Mouse (Mus musculus): Measurements from ENCODE around the gene Gm3336.
A peak's percentile ranks its signal among the peaks of the same experiment; 100 is the strongest.

Gm3336 gene

GRCm38 (mm10) chr8:70718297-70718696 is at the start of gene Gm3336:
Gene Gm3336 (plus strand): TSS chr8:70718543.
- DNase-seq, result peak; percentile 58 to 65

GRCm38 (mm10) chr8:70671615-70672324 is 46.6 kb upstream of the Gm3336 start:
- no peak for DNase-seq

GRCm38 (mm10) chr8:70672325-70673078 is 45.8 kb upstream of the Gm3336 start:
- no peak for DNase-seq

GRCm38 (mm10) chr8:70673079-70673856 is 45.1 kb upstream of the Gm3336 start, which contains the start of gene Lsm4:
Gene Lsm4 (plus strand): TSS chr8:70673248.
- DNase-seq, result peak; percentile 95 to 98

- DNase-seq, result no peak
These were observed 44.2 kb upstream of the Gm3336 start for GRCm38 (mm10) chr8:70674109-70674508.

GRCm38 (mm10) chr8:70674716-70675115 is 43.6 kb upstream of the Gm3336 start:
- no peak for DNase-seq

- peak; percentile 53 to 73 for DNase-seq
These were observed 43.0 kb upstream of the Gm3336 start for GRCm38 (mm10) chr8:70675336-70675735.

GRCm38 (mm10) chr8:70677451-70678080 is 40.8 kb upstream of the Gm3336 start:
- DNase-seq, result no peak

GRCm38 (mm10) chr8:70678679-70679078 is 39.7 kb upstream of the Gm3336 start:
- no peak for DNase-seq

- no peak for DNase-seq
These were observed 38.9 kb upstream of the Gm3336 start for GRCm38 (mm10) chr8:70679404-70679803.

- DNase-seq, result no peak
These were observed 38.3 kb upstream of the Gm3336 start for GRCm38 (mm10) chr8:70680039-70680438.

GRCm38 (mm10) chr8:70681410-70681809 is 36.9 kb upstream of the Gm3336 start:
- no peak for DNase-seq

GRCm38 (mm10) chr8:70682193-70682592 is 36.1 kb upstream of the Gm3336 start:
- DNase-seq, result no peak

GRCm38 (mm10) chr8:70682692-70683091 is 35.7 kb upstream of the Gm3336 start:
- DNase-seq, result no peak

GRCm38 (mm10) chr8:70684291-70684690 is 34.1 kb upstream of the Gm3336 start:
- no peak for DNase-seq

GRCm38 (mm10) chr8:70687576-70687975 is 30.8 kb upstream of the Gm3336 start:
- DNase-seq, result no peak

- no peak for DNase-seq
These were observed 30.2 kb upstream of the Gm3336 start for GRCm38 (mm10) chr8:70688136-70688535.

GRCm38 (mm10) chr8:70689892-70690390 is 28.4 kb upstream of the Gm3336 start:
- no peak for DNase-seq

GRCm38 (mm10) chr8:70691230-70691629 is 27.1 kb upstream of the Gm3336 start:
- DNase-seq, result no peak

GRCm38 (mm10) chr8:70691727-70692231 is 26.6 kb upstream of the Gm3336 start:
- DNase-seq, result no peak

GRCm38 (mm10) chr8:70693636-70694035 is 24.7 kb upstream of the Gm3336 start:
- no peak for DNase-seq

GRCm38 (mm10) chr8:70695318-70696018 is 22.9 kb upstream of the Gm3336 start:
- peak; percentile 79 to 84 for DNase-seq
